Mouse (Mus musculus) inflammation-experienced regulatory T-cells, adult 16 weeks (primary cell): ENCODE data around the gene Aida. TPM values are rescaled to one million over a fixed set of nuclear protein-coding genes. Genes with fewer than 3 reads are reported as not detected.

Experiments used
- polyA plus RNA-seq: library from polyadenylated mRNA; unstranded; fragments of 100-300 nt; shearing (Covaris generic); gene quantifications from one replicate; pipeline ENCODE4 v1.2.1, GENCODE M21; 2017

Aida gene
- 23.3 TPM for polyA plus RNA-seq

DNA sequence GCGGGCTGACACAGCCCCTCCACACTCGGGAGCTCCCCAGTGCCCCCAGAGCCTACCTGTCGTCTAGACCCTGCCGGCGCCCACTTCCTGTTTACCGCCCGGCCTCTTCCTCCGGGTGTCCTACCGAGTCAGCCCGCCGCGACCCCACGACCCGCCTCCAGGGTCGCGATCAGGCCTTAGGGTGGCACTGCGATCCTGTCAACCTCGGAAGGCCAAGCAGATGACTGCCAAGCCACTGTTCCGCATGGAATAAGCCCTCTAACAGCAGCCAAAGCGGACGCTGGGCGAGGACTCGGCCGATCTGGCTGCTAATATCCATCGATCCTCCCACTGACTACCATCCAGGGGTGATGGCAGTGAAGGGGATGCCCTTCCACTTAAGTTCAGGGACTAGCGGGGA lies at the start of gene Aida:
Gene Aida (plus strand): TSS at position 126 of the 400 bp plus-strand sequence.

DNA sequence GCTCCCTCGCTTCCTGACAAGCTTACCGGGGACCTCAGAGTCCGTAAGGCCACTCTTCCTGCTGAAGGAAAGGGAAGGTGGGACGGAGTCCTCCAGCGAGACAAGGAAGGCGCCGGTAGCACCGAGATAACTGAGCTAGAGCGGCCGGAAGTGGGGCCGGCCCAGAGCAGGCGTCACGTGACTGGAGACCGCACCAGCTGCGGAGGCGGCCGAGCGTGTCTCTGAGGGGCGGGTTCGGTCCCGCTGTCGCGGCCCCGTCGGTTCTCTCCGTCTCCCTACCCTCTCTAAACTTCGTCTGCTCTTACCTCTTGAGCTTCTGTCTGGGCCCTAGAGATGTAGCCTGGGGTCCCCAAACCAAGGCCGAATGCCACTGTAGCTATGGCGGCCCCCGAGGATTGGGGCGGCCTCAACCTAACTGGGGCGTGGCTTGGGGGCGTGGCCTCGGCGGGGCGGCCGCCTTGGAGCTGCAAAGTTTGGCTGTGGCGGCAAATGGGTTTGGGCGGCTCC lies 540 bp downstream of the Aida start, which contains the start of gene Brox:
Gene Brox (minus strand): TSS at position 393 of the 507 bp plus-strand sequence.

GRCm38 (mm10) chr1:183369427-183370014 lies 73.1 kb downstream of the Aida start, which contains the start of gene Mia3:
TSS of gene Mia3 (minus strand) at chr1:183369553.

Other genes starting within 250 kb of the Aida start
- 22.6 TPM for gene Disp1, start 75.1 kb upstream of the Aida start, polyA plus RNA-seq
- gene Brox, start 679 bp downstream of the Aida start, polyA plus RNA-seq: 75.8 TPM
- 256 TPM for gene Mia3, start 73.0 kb downstream of the Aida start, polyA plus RNA-seq
- 29.5 TPM for gene Taf1a, start 92.4 kb downstream of the Aida start, polyA plus RNA-seq
- not detected for gene Hhipl2, start 121.6 kb downstream of the Aida start, polyA plus RNA-seq